Mouse (Mus musculus) cerebellum, postnatal 36 days (tissue): Measurements from ENCODE around the gene Ppp1r21.

ENCODE experiments used
- DNase-seq, 2 experiments: peaks; one replicate each; pipeline ENCODE4 v3.0.0; 2021 to 2022; ENCODE audit warnings: mixed read lengths in 2 of 2

Gene Ppp1r21

GRCm38 (mm10) chr17:88578522-88579242 lies 48.8 kb downstream of the Ppp1r21 start:
- DNase-seq, result no peak

GRCm38 (mm10) chr17:88580556-88580955 lies 50.6 kb downstream of the Ppp1r21 start:
- no peak for DNase-seq

GRCm38 (mm10) chr17:88581511-88582021 lies 51.6 kb downstream of the Ppp1r21 start:
- no peak for DNase-seq

- no peak for DNase-seq
Observed at GRCm38 (mm10) chr17:88582999-88583398, 53.1 kb downstream of the Ppp1r21 start.

GRCm38 (mm10) chr17:88583411-88583810 lies 53.5 kb downstream of the Ppp1r21 start:
- no peak for DNase-seq

GRCm38 (mm10) chr17:88587371-88587770 lies 57.5 kb downstream of the Ppp1r21 start:
- no peak for DNase-seq

GRCm38 (mm10) chr17:88588228-88588627 lies 58.3 kb downstream of the Ppp1r21 start:
- DNase-seq, result no peak

- no peak for DNase-seq
Observed at GRCm38 (mm10) chr17:88590251-88590650, 60.3 kb downstream of the Ppp1r21 start.

- no peak for DNase-seq
Observed at GRCm38 (mm10) chr17:88595071-88595470, 65.2 kb downstream of the Ppp1r21 start.

GRCm38 (mm10) chr17:88596068-88596467 lies 66.2 kb downstream of the Ppp1r21 start:
- DNase-seq, result no peak

- DNase-seq, result peak in 1 of 2 experiments; percentile 72
Observed at GRCm38 (mm10) chr17:88596544-88597221, 66.8 kb downstream of the Ppp1r21 start.

- peak in 1 of 2 experiments; percentile 72 for DNase-seq
Observed at GRCm38 (mm10) chr17:88597222-88598055, 67.5 kb downstream of the Ppp1r21 start, which contains the start of gene Ston1. TSS of gene Ston1 (plus strand) at chr17:88597684.

- no peak for DNase-seq
Observed at GRCm38 (mm10) chr17:88598056-88598420, 68.1 kb downstream of the Ppp1r21 start.

- DNase-seq, result no peak
Observed at GRCm38 (mm10) chr17:88598570-88599368, 68.9 kb downstream of the Ppp1r21 start.

- no peak for DNase-seq
Observed at GRCm38 (mm10) chr17:88600492-88601026, 70.6 kb downstream of the Ppp1r21 start.

- no peak for DNase-seq
Observed at GRCm38 (mm10) chr17:88603943-88604342, 74.0 kb downstream of the Ppp1r21 start.

- no peak for DNase-seq
Observed at GRCm38 (mm10) chr17:88606056-88606455, 76.1 kb downstream of the Ppp1r21 start.

GRCm38 (mm10) chr17:88609361-88609760 lies 79.4 kb downstream of the Ppp1r21 start:
- DNase-seq, result no peak

GRCm38 (mm10) chr17:88611057-88611456 lies 81.1 kb downstream of the Ppp1r21 start:
- no peak for DNase-seq

GRCm38 (mm10) chr17:88613172-88613571 lies 83.3 kb downstream of the Ppp1r21 start:
- DNase-seq, result no peak

GRCm38 (mm10) chr17:88613721-88614120 lies 83.8 kb downstream of the Ppp1r21 start:
- no peak for DNase-seq

- no peak for DNase-seq
Observed at GRCm38 (mm10) chr17:88614234-88614633, 84.3 kb downstream of the Ppp1r21 start.
